Mouse (Mus musculus): ENCODE results near the gene Mylk. TPM values are rescaled to one million over a fixed set of nuclear protein-coding genes. Genes with fewer than 3 reads are reported as not detected.

The Mylk gene
- 10.9 TPM for polyA plus RNA-seq (2015; fragmentation: Illumina TruSeq; extraction: RNeasy Lipid Tissue Mini Kit (QIAGEN cat#74804); ENCODE audit: low read depth, low replicate concordance)

DNA sequence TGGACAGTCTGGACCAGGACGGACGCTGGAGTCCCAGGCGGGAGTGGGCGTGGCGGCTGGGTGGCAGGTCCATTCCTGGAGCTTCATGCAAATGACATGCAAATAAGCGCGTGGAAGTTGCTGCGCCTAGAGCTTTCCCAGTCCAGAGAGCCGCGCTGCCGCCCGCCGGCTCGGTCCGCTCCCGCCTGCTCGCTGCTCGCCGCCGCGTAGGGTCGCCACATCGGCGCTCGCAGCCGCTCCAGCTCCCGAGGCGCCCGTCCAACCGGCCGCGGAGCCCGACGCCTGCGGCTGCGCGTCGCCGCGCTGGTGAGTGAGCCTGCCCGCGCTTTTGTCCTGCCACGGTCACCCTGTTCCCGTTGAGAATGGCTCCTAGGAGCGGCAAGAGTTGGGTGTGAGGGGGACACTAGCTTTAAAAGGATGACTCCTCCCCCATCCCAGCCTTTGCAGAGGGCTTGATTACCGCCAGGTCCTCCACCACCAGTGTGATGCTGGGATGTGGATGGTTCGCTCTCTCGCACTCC lies at the start of gene Mylk:
Mylk (plus strand) TSS at position 146 of the 521 bp plus-strand sequence.

GRCm38 (mm10) chr16:35022242-35023137 lies 277.5 kb downstream of the Mylk start, which contains the start of gene Hacd2:
Hacd2 (plus strand) TSS chr16:35022428.

Other genes with a start within 250 kb of the Mylk start
- 231 TPM for gene Kalrn, start 171.7 kb upstream of the Mylk start, polyA plus RNA-seq (2015; fragmentation: Illumina TruSeq; extraction: RNeasy Lipid Tissue Mini Kit (QIAGEN cat#74804); ENCODE audit: low read depth, low replicate concordance)
- 0.58 TPM for gene Ropn1, start 95.3 kb upstream of the Mylk start, polyA plus RNA-seq (2015; fragmentation: Illumina TruSeq; extraction: RNeasy Lipid Tissue Mini Kit (QIAGEN cat#74804); ENCODE audit: low read depth, low replicate concordance)
- 1.8 TPM for gene Ccdc14, start 54.6 kb upstream of the Mylk start, polyA plus RNA-seq (2015; fragmentation: Illumina TruSeq; extraction: RNeasy Lipid Tissue Mini Kit (QIAGEN cat#74804); ENCODE audit: low read depth, low replicate concordance)

Measured in brain, adult 10 weeks (tissue).